Mouse (Mus musculus): ENCODE results near the gene Ccdc183.

Gene Ccdc183

GRCm38 (mm10) chr2:25577951-25578795, 39.3 kb downstream of the Ccdc183 start:
- DNase-seq (ENCODE audit: low read depth, low spot score), result peak; percentile 35

GRCm38 (mm10) chr2:25576965-25577891, 40.2 kb downstream of the Ccdc183 start:
- peak; percentile 35 for DNase-seq (ENCODE audit: low read depth, low spot score)

- peak; percentile 16 for DNase-seq (ENCODE audit: low read depth, low spot score)
Observed at GRCm38 (mm10) chr2:25576028-25576850, 41.2 kb downstream of the Ccdc183 start.

DNA sequence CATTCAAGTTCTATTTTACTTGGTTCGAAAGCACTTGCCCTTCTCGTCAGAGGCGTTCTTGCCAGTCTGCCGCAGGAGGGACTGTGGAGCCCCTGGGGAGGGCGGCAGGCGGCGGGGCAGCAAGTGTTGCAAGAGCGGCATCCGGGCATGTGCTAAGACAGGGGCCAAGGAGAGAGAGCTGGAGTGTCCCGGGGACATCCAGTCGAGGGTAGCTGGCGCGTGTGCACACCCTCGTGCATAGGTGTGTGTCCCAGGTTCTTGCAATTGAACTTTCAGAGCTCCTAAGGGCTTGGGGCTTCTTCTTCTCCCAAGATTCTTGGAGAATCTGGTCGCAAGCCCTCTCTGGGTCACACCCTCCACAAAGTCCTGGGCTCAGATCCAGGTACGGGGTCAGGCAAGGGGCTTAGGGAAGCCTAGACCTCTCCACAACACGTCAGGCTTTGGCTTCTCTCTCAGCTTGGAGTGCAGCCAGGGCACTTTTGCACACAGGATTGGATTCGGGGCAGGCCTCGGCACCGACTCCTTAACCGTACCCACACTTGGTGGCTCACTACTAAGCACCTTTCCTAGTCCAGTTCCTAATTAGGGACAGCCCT, 41.9 kb downstream of the Ccdc183 start:
- DNase-seq (ENCODE audit: low read depth, low spot score), result peak; percentile 23

DNA sequence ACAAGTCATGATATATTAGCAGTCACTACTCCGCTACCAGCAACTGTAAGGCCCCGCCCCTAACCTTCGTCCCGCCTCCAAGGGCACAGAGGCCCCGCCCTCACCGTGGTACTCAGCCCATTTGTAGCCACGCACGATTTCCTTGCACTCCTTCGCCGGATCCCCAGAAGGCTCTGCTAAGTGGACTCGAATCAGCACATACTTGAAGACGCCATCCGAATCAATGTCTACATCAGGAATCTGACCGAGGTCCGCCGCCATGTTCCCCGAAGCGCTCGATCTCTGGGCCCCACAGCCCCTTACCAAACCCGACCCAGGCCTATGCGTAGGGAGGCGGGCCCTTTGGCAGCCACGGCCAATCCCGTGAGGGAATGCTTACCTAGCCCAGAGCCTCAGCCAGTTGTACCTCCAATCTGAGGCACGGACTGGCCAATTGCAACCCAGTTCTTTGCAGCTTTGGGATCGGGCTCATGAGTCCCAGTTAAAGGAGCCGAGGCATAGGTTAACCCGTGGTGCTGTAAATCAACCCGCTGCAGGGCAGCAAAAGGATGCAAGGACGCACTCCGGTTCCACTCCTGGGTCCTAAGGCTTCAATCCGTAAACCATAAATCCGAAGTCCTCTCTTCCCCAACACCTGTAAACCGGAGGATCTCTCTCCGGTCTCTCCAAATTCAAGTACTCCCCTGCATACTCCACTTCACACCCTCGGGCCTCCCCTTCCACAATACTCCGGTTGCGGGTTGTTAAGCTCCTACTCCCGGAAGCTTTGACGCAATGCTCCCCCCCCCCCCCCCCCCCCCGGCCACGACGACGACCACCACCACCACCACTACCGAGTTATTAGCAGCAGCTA, 42.7 kb downstream of the Ccdc183 start, which contains the start of the genes Mamdc4 and Phpt1:
TSS of gene Mamdc4 (minus strand) at position 267 of the 853 bp plus-strand sequence.
TSS of gene Phpt1 (minus strand) at position 646 of the 853 bp plus-strand sequence.
- peak; percentile 99 for DNase-seq (ENCODE audit: low read depth, low spot score)

GRCm38 (mm10) chr2:25574136-25574535, 43.3 kb downstream of the Ccdc183 start:
- DNase-seq (ENCODE audit: low read depth, low spot score), result no peak

GRCm38 (mm10) chr2:25573068-25573467, 44.4 kb downstream of the Ccdc183 start:
- no peak for DNase-seq (ENCODE audit: low read depth, low spot score)

GRCm38 (mm10) chr2:25571221-25571620, 46.3 kb downstream of the Ccdc183 start:
- no peak for DNase-seq (ENCODE audit: low read depth, low spot score)

DNA sequence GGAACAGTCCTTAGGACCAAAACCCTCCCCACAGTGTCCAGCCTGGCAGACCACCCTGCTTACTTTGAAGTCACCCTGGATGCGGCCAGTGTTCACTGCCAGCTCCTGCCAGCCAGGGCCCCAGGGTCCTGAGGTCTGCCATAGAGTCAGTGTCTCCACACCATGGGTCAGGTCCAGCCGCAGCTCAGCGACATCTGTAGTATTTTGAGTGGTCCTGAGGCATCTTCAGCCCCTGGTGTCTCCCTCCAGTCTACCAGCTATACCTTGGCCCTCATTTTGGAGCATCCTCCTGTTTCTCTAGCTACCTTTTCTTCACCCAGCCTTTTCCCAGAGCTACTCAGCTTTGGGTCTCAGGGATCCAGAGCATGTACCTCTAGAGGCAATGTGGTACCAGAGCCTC, 48.2 kb downstream of the Ccdc183 start:
- DNase-seq (ENCODE audit: low read depth, low spot score), result no peak

GRCm38 (mm10) chr2:25568473-25569019, 48.9 kb downstream of the Ccdc183 start:
- DNase-seq (ENCODE audit: low read depth, low spot score), result peak; percentile 45

DNA sequence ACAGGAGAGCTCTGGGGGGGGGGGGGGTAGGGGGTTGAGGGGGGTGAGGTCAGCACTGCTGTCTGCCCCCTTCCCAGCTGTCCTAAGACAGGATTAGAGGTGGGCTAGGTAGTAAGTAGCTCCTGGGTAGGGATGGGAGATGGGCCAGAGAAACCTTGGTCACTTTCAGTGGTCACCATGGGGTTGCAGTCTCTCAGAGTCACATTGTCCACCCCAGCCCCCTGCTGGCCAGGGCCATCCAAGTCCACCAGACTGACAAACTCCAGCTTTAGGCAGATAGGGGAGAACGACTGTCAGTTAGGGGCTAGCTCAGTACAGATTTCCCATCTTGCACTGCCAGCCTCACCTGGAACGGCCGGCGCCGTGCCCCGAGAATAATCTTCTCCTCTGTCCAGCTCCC, 50.9 kb downstream of the Ccdc183 start:
- DNase-seq (ENCODE audit: low read depth, low spot score), result no peak

GRCm38 (mm10) chr2:25565741-25566140, 51.7 kb downstream of the Ccdc183 start:
- no peak for DNase-seq (ENCODE audit: low read depth, low spot score)

GRCm38 (mm10) chr2:25561946-25562345, 55.5 kb downstream of the Ccdc183 start:
- DNase-seq (ENCODE audit: low read depth, low spot score), result no peak

DNA sequence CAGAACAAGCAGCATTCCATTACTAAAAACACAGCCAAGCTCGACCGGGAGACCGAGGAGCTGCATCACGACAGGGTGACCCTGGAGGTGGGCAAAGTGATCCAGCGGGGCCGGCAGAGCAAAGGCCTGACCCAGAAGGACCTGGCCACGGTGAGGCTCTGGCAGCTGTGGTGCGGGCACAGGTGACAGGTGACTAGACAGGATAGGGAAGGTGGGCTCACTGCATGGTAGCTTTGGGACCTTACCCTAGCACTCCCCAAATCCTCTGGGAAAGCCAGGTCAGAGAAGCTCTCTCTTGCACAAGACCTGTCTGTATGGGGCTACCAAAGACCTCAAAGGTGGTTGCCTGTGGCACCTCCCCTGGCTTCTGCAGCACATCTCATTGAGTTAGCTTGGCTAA, 56.9 kb downstream of the Ccdc183 start:
- DNase-seq (ENCODE audit: low read depth, low spot score), result no peak

- no peak for DNase-seq (ENCODE audit: low read depth, low spot score)
Observed at GRCm38 (mm10) chr2:25558774-25559173, 58.7 kb downstream of the Ccdc183 start.

Measured in R1 (cell line).